17 mouse cellular contexts compared by ENCODE assay signal in the genomic region with DNA sequence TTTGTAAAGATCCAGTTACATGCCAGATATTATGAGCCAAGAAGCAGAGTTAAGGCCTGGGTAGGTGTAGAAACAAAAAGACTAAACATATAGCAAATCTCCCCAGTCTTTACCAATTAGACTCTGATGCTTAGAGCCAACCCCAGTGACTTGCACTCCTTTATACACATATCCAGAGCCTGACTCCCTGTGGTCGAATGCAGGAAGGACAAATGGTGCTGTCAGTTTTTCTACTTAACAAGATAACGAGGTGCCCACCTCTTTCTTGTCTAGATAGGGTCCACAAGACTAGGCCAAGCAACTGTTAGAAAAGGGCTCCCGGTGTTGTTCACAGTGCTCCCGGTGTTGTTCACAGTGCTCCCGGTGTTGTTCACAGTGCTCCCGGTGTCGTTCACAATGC.
"Had no signal": no experiment of that assay in that cellular context is flagged by ENCODE, and none has a peak within 500 bp of the region (broad histone marks: within the 10 kb centered on the region; RNA-seq: fewer than 3 reads in every experiment).

No protein-coding gene starts in this region.

- H3K36me3 ChIP-seq: liver, embryonic 15.5 days; lung, embryonic 15.5 days; midbrain, embryonic 12.5 days; midbrain, embryonic 15.5 days; neural tube, embryonic 12.5 days; stomach, embryonic 15.5 days had no signal

- H3K27me3 ChIP-seq: midbrain, embryonic 12.5 days; midbrain, embryonic 15.5 days; neural tube, embryonic 12.5 days; stomach, embryonic 15.5 days had no signal

- H3K4me3 ChIP-seq: liver, embryonic 15.5 days; lung, embryonic 15.5 days; midbrain, embryonic 12.5 days; midbrain, embryonic 15.5 days; neural tube, embryonic 12.5 days; stomach, embryonic 15.5 days had no signal

- DNase-seq: liver, postnatal 0 days; lung, adult 2 months; lung, postnatal 14 days; lung, postnatal 36 days; right cerebral cortex, postnatal 14 days; thymus, adult 2 months; thymus, postnatal 25 days; thymus, postnatal 4 days had no signal

- H3K9me3 ChIP-seq: liver, embryonic 15.5 days; lung, embryonic 15.5 days; midbrain, embryonic 12.5 days; midbrain, embryonic 15.5 days; neural tube, embryonic 12.5 days; stomach, embryonic 15.5 days had no signal

- ATAC-seq: liver, postnatal 0 days; lung, postnatal 0 days; midbrain, embryonic 15.5 days had no signal

- H3K9ac ChIP-seq: liver, embryonic 15.5 days; liver, postnatal 0 days; lung, embryonic 15.5 days; midbrain, embryonic 12.5 days; midbrain, embryonic 15.5 days; neural tube, embryonic 12.5 days; stomach, embryonic 15.5 days had no signal

- H3K4me2 ChIP-seq: liver, embryonic 15.5 days; lung, embryonic 15.5 days; midbrain, embryonic 12.5 days; midbrain, embryonic 15.5 days; neural tube, embryonic 12.5 days; stomach, embryonic 15.5 days had no signal

- H3K27ac ChIP-seq: liver, embryonic 15.5 days; lung, embryonic 15.5 days; macrophage; midbrain, embryonic 12.5 days; midbrain, embryonic 15.5 days; neural tube, embryonic 12.5 days; stomach, embryonic 15.5 days; stomach, postnatal 0 days had no signal
